Mouse (Mus musculus) stomach, postnatal 0 days (tissue): ENCODE data around the gene Ap3d1.

Experiments used
- CTCF ChIP-seq: IDR thresholded peaks from 2 replicates; pipeline ENCODE4 v1.5.1; 2016; ENCODE audit warnings: antibody characterized with exemption, low read depth, mild to moderate bottlenecking, moderate library complexity
- EP300 ChIP-seq: optimal IDR thresholded peaks from 2 replicates; pipeline ENCODE3; 2016; ENCODE audit warnings: antibody characterized with exemption

- TF ChIP-seq CTCF: no peak
- no peak for TF ChIP-seq EP300
These were observed 2.2 kb upstream of the Ap3d1 start for GRCm38 (mm10) chr10:80744262-80744661.
